Mouse (Mus musculus): ENCODE measurements around the gene Myb.

- TF ChIP-seq POLR2A (IDR thresholded peaks at IDR 0.05; ENCODE audit: extremely low read depth, insufficient read depth, low read length) (no peak), CTCF (IDR thresholded peaks at IDR 0.05; ENCODE audit: low read depth, low read length) (no peak)
These were observed 14.5 kb downstream of the Myb start for GRCm38 (mm10) chr10:21146263-21146662.

Measured in liver, adult 2 months (tissue).